Mouse (Mus musculus) c-Kit-positive CD71-positive TER-119-positive erythroid progenitor cells, embryonic 14.5 days (primary cell): Measurements from ENCODE around the gene Rasl10b.

Source experiments
- DNase-seq: peaks from one replicate; pipeline ENCODE4 v3.0.0-alpha.2; 2013; ENCODE audit warnings: low spot score

Gene Rasl10b

DNA sequence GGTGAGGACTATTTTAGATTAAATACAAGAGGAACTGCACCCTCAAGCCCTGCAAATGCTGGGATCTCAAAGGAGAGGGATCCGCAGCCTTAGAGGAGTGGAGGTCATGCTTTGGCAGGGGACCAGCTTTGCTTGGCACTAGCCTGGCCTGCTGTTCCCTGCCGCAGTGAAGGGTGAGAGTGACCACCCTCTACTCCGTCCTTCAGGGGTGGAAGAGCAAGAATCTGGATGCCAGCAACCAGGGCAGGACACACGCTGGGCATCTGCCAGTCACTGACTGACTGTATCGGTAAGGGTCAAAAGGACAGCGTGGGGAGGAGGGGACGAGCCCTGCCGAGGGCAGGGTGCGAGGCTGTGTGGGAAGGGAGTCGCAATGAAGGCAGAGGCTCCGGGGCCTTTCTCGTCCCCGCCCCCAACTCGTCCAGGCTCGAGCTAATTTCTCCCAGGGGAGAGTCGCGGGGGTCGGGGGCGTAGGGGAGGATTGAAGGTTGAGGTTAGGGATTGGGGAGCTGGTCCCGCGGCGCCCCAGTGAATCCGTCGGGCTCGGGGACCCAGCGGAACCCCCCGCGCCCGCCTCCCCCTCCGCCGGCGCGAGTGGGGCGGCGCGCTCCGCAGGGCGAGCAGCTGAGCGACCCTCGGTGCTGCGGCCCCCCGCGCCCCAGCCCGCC is at the start of gene Rasl10b:
Gene Rasl10b (plus strand): TSS at position 51 of the 668 bp plus-strand sequence.
- DNase-seq: no peak

- DNase-seq: no peak
These were observed 44.3 kb upstream of the Rasl10b start for GRCm38 (mm10) chr11:83364656-83365055.

DNA sequence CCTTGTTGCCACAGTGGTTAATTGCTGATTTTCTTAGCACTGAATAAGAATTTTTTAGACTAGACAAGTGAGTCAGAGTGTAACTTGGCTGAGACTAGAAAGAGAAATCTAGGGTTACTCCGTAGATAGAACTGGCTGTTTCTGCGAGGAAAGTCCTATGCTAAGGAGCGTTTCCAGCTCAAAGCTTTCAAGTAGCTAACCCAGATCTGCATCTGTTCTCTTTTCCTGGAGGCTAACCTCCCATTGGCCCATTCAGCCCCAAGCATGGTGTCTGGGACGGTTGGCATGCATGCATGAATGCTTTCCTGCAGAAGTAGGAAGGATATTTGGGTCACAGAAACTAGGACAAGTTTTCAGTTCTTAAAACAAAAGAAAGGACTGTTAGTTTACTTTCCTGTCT is 37.7 kb upstream of the Rasl10b start:
- DNase-seq: no peak

GRCm38 (mm10) chr11:83379745-83380341 is 29.1 kb upstream of the Rasl10b start:
- peak; percentile 10 for DNase-seq

DNA sequence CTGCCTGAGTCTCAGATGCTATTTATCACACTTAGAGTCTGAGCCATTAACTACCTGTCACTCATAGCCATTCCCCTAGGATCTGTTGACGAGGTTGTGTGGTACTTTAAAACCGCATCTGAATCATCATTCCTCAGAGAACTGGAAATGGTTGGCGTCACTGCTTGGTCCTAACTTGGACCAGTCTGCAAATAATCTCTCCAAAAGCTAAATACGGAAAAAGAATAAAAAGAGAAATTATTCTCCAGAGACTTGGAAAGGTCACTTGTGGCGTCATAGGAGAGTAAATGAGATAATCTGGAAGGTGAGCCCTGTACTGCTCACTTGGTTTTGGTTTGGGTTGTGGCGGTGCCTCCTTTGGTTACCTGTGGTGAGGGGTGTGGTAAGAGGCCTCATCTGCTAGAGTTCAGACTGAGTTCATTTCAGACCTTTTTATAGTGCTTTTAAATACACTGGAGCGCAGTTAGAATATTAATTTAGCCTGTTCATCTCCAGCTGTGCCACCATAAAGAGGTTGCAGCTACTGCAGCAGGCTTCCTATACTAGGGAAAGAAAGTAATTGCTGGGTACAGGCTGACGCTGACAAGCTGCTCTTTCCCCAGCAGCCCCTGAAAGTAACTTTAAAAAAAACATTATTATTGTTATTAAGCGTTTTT is 25.9 kb upstream of the Rasl10b start:
- DNase-seq: no peak

- no peak for DNase-seq
These were observed 25.4 kb upstream of the Rasl10b start for GRCm38 (mm10) chr11:83383532-83383887.

DNA sequence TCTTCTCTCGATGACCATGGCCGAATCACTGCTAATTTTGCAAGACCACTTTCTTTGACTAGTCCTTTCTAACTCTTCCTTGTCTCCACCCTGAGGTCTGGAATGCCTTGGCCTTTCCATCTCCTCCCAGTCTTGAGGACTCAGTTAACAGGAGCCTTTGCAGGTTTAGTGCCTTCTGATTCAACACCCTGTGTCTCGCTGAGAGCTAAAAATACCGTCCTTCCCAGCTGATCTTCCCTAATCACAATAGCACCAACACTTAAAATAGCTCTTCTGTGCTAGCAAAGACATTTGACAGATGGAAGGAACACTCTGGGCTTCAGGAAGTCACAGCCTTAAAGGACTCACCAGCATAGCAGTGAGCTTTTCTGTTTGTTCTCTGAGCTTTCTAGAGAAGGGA is 15.9 kb upstream of the Rasl10b start:
- DNase-seq: no peak

- DNase-seq: no peak
These were observed 14.0 kb upstream of the Rasl10b start for GRCm38 (mm10) chr11:83394802-83395439.

GRCm38 (mm10) chr11:83397626-83398025 is 11.3 kb upstream of the Rasl10b start:
- no peak for DNase-seq

GRCm38 (mm10) chr11:83398724-83399123 is 10.2 kb upstream of the Rasl10b start:
- no peak for DNase-seq

DNA sequence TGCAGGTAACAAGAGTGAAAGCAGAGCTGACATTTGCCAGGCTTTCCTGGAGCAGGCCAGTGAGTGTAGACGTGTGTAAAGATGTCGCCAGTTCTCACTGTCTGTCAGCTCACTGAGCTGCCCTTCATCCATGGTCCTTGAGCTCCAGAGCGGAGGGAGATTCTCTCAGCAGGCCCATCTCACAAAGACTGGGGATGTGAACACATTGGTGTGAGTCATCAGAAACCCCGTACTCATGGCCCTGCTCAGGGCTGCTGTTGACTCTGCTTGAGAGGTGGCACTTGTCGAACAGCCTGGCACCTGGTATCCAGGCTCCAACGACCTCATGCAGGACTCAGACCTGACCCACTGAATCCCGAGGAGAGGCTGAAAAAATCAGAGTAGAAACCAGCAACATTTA is 5.2 kb upstream of the Rasl10b start:
- no peak for DNase-seq

DNA sequence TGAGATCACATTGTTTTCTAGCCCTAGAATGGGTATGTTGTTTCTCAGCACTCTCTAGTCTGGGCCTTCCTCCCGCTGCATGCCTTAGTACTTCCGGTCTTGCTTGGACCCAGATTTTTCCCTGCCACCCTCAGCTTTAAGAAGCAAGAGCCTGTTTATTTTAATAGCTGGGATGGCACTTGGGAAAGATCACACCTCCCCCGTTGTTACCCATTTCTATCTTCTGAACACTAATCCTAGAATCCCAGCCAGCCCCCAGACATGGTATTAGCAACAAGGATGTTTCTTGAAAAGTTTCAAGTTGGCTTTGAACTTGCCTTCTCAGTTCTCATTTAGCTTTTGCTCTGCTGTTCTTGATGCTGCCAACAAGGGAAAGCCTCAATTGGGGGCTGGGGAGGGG is 2.5 kb upstream of the Rasl10b start:
- DNase-seq: no peak

- no peak for DNase-seq
These were observed 695 bp upstream of the Rasl10b start for GRCm38 (mm10) chr11:83408242-83408641.

GRCm38 (mm10) chr11:83409792-83410291 is 905 bp downstream of the Rasl10b start:
- no peak for DNase-seq

DNA sequence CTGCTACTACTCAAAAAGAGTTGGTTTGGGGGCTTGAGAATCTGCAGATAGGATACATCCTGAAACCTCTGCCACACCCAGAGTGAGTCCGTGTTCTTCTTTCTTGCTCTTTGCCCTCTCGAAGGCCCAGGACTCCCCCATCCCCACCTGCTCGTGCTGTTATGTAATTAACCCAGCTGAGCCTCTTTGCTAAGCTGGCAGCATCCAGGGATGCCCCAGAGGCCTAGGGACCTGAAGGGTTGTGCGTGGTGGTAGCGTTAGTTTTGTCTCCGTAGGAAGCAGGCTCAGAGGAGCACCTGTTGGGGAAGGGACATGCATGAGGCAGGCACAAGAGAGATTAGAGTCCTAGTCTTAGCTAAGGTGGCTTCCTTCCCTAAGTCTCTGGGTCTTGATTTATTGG is 1.6 kb downstream of the Rasl10b start:
- DNase-seq: no peak

DNA sequence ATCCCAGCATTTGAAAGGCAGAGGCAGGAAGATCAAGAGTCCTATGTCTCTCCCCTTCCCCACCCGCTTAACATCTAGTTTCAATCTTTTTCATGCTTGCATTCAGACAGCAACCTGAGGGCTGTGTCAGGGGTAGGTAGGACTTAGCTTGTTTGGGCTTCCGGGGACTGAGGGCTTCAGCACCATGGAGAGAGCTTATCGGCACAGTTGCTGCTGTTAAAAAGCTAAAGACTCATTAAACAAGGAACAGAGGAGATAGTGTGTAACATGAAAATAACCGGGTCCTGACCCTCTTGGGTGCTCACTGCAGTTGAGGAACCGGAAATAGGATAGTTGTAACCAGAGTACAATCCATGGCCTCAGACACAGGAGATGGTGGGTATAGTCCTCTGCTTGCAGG is 8.1 kb downstream of the Rasl10b start:
- DNase-seq: peak; percentile 47

GRCm38 (mm10) chr11:83417708-83418107 is 8.8 kb downstream of the Rasl10b start:
- no peak for DNase-seq

DNA sequence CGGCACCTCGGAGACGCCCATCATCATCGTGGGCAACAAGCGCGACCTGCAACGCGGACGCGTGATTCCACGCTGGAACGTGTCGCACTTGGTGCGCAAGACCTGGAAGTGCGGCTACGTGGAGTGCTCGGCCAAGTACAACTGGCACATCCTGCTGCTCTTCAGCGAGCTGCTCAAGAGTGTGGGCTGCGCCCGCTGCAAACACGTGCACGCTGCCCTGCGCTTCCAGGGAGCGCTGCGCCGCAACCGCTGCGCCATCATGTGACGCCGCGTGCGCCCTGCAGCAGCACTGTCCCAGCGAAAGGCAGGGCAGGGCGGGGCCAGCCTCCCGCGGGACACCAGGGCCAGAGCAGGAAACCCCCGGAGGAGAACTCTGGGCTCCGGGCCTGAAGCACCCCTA is 9.6 kb downstream of the Rasl10b start:
- DNase-seq: no peak

DNA sequence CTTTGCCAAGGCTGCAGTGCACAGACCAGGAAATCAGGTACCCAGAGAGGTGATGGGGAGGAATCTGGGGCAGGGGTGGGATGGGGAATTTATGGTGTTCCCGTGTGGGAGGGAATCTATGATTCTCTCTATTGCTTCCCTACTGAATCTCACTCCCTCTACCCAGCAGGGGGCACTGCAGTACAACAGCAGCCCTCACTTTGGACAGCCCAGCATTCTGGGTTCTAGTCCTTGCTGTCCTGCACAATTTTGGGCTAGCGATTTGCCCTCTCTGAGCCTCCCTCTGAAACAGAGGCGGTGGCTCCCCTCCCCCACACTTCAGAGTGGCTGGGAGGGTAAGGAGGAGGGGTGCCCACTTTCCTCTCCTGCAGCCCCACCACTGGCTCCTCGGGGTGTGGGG is 11.4 kb downstream of the Rasl10b start:
- no peak for DNase-seq

GRCm38 (mm10) chr11:83421305-83421704 is 12.4 kb downstream of the Rasl10b start:
- DNase-seq: peak; percentile 68

DNA sequence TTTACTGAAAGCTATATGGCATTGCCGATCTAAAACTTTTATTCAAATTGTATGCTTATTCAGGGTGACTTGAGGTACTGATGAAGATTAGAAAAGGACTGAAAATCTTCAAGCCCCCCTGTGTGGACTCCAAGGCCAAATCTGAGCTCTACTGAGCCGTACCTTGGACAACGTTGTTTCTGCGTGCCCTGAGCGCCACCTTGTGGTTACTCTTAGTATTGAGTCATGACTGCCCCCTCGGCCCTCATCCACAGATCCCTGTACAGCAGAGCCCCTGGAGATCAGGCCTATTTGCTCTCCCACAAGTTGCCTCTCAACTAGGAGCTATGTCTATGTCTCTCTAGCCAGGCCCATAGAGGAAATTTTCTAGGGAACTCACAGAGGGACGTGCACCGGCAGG is 15.7 kb downstream of the Rasl10b start:
- peak; percentile 60 for DNase-seq

DNA sequence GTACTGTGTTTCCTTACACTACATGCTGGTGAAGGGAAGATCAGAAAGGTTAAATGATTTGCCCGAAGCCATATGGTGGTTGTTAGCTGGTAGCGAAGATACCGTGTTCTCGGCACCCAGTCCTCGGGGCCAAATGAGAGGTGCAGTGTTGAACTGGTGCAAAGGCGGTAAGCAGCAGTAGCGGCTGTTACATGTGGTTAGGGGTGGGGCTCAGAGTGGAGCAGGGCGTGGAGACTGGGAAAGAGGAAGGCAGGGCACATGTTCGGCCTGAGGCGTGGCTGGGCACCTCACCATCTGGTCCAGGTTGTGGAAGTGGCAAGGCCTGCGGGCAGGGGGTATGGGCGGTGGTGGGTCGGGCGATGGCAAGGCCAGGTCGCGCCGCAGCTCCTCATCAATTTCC is 18.0 kb downstream of the Rasl10b start:
- no peak for DNase-seq

- DNase-seq: no peak
These were observed 20.4 kb downstream of the Rasl10b start, which contains the start of gene Gas2l2 for GRCm38 (mm10) chr11:83429355-83429754. Gene Gas2l2 (minus strand): TSS chr11:83429455.
